Mouse (Mus musculus): Measurements from ENCODE around the gene Actc1.

Gene Actc1

GRCm38 (mm10) chr2:114052696-114053598, at the start of gene Actc1:
TSS of gene Actc1 (minus strand) at chr2:114053548.
- DNase-seq, result no peak

GRCm38 (mm10) chr2:114102471-114102870, 49.1 kb upstream of the Actc1 start:
- DNase-seq, result no peak

DNA sequence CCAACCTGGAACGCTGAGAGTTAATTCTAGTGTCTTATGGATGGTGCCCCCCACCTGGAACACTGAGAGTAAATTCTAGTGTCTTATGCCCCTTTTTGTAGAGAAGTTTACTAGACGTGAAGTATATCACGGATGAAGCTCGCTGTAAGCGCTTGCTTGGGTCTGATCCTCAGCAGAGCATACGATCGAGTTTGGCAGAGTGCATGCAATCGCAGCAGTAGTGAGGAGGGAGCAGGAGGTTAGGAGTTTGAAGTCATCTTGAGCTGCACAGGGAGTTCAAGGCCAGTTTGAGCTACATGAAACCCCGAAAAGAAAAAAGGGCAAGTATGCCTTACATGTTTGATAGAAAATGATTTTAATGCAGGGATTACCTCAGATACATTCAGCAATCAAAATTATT, 47.5 kb upstream of the Actc1 start:
- DNase-seq, result no peak

DNA sequence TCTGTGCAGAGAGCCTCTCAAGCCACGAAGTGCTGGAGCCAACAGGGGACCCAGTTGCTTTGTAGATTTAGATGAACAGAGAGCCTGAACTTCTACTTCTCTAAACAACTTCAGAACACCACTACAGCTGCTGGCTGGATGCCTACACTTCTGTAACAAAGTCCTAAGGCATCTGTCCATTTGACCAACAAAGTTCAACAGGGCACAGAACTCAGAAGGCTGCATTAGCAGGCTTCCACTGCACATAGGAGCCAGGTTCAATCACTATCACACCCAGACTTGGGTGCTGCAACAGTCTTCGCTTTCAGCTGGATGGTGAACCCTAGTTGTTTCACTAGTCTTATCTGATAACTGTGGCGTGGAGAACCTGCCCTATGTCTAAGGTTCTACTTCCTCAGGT, 46.5 kb upstream of the Actc1 start:
- no peak for DNase-seq

DNA sequence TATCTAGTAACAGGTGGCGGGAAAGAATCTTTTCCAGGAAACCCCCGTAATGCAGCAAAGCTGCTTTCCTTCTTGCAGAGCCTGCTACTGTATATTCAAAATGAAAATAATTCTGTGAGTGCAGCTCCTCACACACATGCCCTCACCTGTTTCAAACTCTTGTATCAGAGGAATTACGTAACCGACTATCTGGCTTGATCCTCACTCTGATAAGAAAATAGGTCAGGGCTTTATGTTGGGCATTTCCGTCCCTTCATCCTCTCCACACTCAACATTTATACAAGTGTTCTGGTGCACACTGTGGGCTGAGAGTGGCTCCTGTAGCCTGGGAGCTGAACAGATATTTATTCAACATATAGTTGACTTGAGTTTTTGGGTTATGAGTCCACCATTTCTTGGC, 45.8 kb upstream of the Actc1 start:
- DNase-seq, result no peak

GRCm38 (mm10) chr2:114097627-114098026, 44.3 kb upstream of the Actc1 start:
- DNase-seq, result no peak

- DNase-seq, result no peak
Measured at GRCm38 (mm10) chr2:114096570-114096969, 43.2 kb upstream of the Actc1 start.

- DNase-seq, result no peak
Measured at GRCm38 (mm10) chr2:114095348-114095747, 42.0 kb upstream of the Actc1 start.

DNA sequence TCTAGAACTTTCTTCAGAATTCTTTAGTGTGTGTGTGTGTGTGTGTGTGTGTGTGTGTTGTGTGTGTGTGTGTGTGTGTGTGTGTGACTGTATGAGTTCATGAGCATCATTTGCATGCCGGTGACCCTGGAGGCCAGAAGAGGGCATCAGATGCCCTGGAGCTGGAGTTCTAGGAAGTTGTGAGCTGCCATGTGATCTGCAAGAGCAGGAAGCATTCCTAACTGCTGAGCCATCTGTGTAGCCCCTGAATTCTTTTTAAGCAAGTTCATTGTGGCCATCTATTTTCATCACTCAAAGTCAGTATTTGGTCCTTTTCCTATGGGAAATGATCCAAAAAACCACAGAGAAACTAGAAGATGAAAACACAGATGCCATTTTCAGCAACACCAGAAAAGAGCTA, 41.3 kb upstream of the Actc1 start:
- DNase-seq, result no peak

DNA sequence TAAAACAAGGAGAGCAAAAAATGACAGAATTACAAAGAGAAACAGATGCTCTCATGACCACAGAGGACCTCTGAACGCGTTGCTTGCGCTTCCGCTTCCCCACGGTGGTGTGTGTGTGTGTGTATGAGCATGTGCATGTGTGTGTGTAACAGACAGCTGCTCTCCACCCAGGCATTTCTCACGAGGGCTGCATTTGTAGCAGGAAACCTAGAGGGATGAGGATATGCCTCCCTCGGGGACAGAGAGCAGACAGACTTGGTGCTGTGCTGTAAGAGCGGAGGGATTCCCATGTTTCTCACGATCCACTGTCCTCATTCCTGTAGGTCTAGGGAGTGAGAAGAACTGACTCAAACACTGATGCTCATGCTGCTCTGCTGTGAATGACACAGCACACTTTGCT, 40.2 kb upstream of the Actc1 start:
- DNase-seq, result no peak

GRCm38 (mm10) chr2:114089862-114090261, 36.5 kb upstream of the Actc1 start:
- no peak for DNase-seq

- DNase-seq, result no peak
Measured at GRCm38 (mm10) chr2:114087271-114087670, 33.9 kb upstream of the Actc1 start.

DNA sequence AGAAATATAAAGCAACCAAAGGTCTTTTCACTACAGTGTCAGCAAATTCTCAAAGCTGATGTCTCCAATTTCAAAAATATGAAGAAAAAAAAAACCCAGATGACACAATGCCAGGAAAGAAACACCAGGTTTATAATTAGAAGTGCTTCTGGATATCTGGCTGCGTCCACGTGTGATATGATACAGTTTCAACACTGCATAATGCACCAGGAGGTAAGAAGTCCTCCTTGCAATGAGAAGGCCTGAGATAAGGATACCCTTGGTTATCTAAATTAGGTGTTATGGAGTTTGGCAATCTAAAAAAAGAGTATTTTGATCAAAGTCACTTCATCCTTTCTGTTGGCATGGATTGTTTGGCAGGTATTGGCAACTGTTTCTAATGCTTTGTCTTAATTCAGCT, 18.5 kb upstream of the Actc1 start:
- DNase-seq, result no peak

DNA sequence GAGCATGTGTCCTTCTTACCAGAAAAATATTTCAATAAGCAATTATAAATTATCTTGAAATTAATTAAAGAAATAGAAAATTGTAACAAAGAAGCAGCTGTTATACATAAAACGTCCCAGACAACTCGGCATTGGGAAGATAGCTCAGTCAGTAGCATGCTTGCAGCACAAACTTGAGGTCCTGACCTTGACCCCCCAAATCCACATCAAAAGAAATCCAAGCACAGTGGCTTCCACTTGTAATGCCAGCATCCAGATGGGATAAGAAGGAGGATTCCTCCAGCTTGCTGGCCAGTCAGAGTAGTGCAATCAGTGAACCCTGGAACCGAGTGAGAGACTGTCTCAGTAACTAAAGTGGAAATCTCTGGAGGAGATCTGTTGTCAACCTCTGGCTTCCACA, 12.9 kb upstream of the Actc1 start:
- DNase-seq, result no peak

DNA sequence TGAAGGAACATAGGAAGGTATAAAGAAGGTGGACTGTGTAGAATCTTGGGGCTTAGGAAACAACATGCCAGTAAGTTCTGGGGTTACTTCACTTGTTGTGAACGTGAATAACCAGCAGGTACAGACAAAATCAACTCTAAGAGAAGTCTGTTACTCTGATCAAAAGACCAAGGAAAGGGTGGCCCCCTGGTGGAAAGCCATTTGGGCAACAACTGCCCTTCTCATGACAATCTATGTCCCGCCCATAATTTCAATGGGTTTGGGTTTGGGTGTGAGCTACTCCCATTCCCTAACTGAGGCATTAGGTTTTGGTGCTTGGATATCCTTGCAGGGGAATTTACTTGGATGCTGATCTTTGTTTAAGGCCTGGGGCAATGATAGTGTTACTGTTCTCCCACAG, 10.7 kb upstream of the Actc1 start:
- DNase-seq, result no peak

DNA sequence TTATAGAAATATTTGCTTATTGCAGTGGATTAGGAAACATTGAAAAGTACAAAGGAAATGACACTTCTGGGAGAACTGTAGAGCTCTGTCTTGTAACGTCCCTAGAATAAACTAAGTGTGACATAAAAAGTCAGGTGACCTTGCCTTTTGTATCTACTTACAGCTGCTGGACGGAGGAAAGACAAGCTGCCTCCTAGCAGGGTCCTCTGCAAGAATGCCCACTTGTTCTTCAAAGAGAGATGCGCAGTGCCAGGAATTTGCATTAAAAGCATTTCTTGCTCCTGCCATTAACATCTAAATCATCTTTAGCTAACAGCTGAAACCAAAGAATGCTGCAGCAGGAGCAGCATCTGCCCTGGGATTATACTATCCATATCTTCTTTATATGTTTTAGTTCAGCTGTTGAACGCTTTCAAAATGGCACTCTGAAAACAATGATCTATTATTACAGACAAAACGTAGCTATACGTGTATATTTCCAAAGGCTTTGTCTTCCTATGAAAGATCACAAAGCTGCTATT, 6.8 kb upstream of the Actc1 start:
- no peak for DNase-seq

DNA sequence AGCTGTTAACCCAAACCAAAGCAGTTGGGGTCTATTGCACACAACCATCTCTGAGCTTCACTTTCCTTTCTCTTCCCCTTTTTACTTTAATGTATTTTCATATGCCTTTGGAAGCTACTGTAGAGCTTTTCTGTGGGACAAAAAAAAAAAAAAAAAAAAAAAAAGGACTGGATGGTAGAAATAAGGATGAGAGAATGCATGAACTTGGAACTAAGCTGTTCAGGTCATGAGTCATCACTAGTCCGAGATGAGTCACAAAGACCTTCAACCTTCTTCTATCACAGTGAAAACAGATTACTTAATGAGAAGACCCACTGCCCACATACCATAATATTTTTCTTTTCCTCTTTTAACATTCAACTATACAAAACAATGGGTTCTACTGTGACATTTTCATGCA, 6.3 kb upstream of the Actc1 start:
- DNase-seq, result no peak

DNA sequence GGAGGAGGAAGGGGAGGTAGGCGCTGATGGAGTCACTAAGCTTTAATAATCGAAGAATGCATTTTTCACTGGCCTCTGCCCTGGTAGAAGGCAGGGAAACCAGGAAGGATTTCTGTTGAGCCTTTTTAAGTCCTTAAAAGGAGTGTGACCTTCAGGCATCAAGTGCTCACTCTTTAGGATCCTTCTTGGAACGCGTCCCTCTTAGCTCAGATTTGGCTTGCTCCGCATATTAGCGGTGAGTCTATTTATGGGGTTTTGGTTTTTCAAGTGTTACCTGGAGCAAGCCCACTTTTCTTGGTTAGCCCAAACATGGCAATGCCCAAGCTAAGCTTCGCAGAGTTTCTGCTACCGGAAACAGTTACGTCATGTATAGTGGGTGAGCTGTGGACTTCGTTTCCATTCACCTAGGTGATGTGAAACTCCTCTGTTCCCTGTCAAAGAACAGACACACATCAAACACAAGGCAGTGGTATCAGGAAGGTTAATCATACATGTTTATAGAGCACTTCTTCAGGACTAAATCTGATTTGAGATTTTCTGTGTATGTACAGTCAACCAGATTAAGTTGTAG, 5.0 kb upstream of the Actc1 start:
- no peak for DNase-seq

DNA sequence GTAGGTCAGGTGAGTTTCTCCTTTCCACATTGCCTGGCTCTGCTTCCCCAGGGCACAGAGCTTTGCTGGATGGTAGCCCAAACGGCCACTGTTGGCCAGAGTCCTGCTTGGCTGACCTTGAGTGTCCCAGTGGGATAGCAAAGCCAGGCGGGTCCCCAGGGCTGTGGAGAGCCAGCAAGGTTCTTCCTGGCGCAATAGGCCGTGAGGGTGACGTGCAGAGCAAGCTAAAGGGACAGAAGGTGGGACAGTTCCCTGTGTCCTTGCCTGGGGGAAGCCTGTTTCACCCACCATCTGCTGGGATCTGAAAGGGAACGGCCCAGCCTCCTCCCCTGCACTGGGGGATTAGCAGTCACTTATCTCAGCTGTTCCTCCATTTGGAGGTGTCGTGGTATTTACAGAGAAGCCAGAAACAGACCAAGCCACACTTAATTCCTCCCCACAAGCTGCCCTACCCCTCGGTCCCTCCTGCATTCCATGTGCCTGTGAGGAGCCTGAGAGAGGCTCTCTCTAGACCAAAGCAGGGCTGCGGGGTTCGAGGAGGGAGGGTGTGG, 4.0 kb upstream of the Actc1 start:
- no peak for DNase-seq

DNA sequence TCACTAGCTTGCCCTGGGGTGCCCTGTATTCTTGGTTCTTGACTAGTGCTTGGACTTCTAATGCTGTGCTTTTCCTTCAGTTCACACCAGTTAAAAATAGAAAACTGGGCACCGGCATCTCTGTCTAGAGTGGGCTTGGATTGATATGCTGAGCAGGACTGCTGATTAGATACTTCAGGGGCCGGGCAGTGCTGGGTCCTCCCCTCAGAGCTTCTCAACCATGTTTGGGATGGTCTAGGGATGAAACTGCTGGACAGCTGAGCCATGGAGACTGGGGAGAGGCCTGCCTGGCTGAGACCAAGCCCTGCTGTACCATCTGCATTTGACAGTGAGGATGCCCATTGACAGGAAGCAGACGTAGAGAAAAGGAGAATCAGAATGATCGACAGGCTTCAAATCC, 781 bp upstream of the Actc1 start:
- DNase-seq, result no peak

DNA sequence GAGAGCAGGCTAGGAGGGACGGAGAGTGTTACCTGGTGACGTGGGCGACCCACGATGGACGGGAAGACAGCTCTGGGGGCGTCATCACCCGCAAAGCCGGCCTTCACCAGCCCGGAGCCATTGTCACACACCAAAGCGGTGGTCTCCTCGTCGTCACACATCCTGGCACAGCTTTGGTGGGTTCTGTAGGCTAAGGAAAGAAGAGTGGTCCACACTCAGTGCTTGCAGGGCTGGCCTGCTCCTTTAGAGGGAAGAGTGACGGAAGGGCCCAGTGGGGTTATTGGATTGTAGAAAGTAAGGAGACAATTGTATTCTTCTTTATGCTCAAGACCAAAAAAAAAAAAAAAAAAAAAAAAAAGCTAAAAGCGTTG, 1.5 kb downstream of the Actc1 start:
- no peak for DNase-seq

GRCm38 (mm10) chr2:114051111-114051870, 2.1 kb downstream of the Actc1 start:
- no peak for DNase-seq

GRCm38 (mm10) chr2:114050150-114050549, 3.2 kb downstream of the Actc1 start:
- no peak for DNase-seq

Data from lung, postnatal 14 days (tissue).